Mouse (Mus musculus) natural killer cell, adult 2 months (primary cell): ENCODE results near the gene Naga.
A peak's percentile ranks its signal among the peaks of the same experiment; 100 is the strongest.
"Not testable (repeated sequence)": the region's sequence is repeated elsewhere in the genome, so short reads cannot be mapped to it uniquely, and the experiment has no call there.

Experiments used
- DNase-seq, 2 experiments: peaks; one replicate each; pipeline ENCODE4 v3.0.0; 2022; ENCODE audit warnings: low spot score in 2 of 2

The Naga gene

GRCm38 (mm10) chr15:82338593-82339112 is at the start of gene Naga, which contains the start of the genes Pheta2 and Smdt1:
Naga (minus strand) TSS chr15:82338925.
Pheta2 (plus strand) TSS chr15:82338942.
Smdt1 (plus strand) TSS chr15:82338959.
- peak; percentile 91 to 93 for DNase-seq

GRCm38 (mm10) chr15:82385729-82386128 is 47.0 kb upstream of the Naga start:
- DNase-seq = no peak

- DNase-seq = no peak
These were observed 43.7 kb upstream of the Naga start for GRCm38 (mm10) chr15:82382441-82382840.

- no peak for DNase-seq
These were observed 42.0 kb upstream of the Naga start for GRCm38 (mm10) chr15:82380714-82381062.

GRCm38 (mm10) chr15:82379871-82380713 is 41.4 kb upstream of the Naga start, which contains the start of gene Cyp2d22:
Cyp2d22 (minus strand) TSS chr15:82380260.
- DNase-seq = peak; percentile 10 to 16

- no peak for DNase-seq
These were observed 40.8 kb upstream of the Naga start for GRCm38 (mm10) chr15:82379511-82379870.

GRCm38 (mm10) chr15:82378261-82379180 is 39.8 kb upstream of the Naga start:
- no peak for DNase-seq

- no peak for DNase-seq
These were observed 39.0 kb upstream of the Naga start for GRCm38 (mm10) chr15:82377701-82378100.

GRCm38 (mm10) chr15:82376393-82377138 is 37.8 kb upstream of the Naga start:
- DNase-seq = no peak

- DNase-seq = no peak
These were observed 37.1 kb upstream of the Naga start for GRCm38 (mm10) chr15:82375855-82376254.

GRCm38 (mm10) chr15:82374437-82374836 is 35.7 kb upstream of the Naga start:
- DNase-seq = no peak

GRCm38 (mm10) chr15:82372991-82373390 is 34.3 kb upstream of the Naga start:
- no peak for DNase-seq

- DNase-seq = no peak
These were observed 33.7 kb upstream of the Naga start for GRCm38 (mm10) chr15:82372446-82372845.

- DNase-seq = no peak
These were observed 30.1 kb upstream of the Naga start for GRCm38 (mm10) chr15:82368851-82369250.

- DNase-seq = no peak
These were observed 29.4 kb upstream of the Naga start for GRCm38 (mm10) chr15:82368146-82368545.

GRCm38 (mm10) chr15:82364561-82364960 is 25.8 kb upstream of the Naga start:
- not testable (repeated sequence) for DNase-seq

- DNase-seq = not testable (repeated sequence)
These were observed 25.1 kb upstream of the Naga start for GRCm38 (mm10) chr15:82363801-82364200.

GRCm38 (mm10) chr15:82362234-82362633 is 23.5 kb upstream of the Naga start:
- no peak for DNase-seq

GRCm38 (mm10) chr15:82361459-82362018 is 22.8 kb upstream of the Naga start:
- no peak for DNase-seq

GRCm38 (mm10) chr15:82358431-82359260 is 19.9 kb upstream of the Naga start:
- DNase-seq = no peak
